Comparison of ENCODE assay signal across 8 mouse cellular contexts in the genomic region with DNA sequence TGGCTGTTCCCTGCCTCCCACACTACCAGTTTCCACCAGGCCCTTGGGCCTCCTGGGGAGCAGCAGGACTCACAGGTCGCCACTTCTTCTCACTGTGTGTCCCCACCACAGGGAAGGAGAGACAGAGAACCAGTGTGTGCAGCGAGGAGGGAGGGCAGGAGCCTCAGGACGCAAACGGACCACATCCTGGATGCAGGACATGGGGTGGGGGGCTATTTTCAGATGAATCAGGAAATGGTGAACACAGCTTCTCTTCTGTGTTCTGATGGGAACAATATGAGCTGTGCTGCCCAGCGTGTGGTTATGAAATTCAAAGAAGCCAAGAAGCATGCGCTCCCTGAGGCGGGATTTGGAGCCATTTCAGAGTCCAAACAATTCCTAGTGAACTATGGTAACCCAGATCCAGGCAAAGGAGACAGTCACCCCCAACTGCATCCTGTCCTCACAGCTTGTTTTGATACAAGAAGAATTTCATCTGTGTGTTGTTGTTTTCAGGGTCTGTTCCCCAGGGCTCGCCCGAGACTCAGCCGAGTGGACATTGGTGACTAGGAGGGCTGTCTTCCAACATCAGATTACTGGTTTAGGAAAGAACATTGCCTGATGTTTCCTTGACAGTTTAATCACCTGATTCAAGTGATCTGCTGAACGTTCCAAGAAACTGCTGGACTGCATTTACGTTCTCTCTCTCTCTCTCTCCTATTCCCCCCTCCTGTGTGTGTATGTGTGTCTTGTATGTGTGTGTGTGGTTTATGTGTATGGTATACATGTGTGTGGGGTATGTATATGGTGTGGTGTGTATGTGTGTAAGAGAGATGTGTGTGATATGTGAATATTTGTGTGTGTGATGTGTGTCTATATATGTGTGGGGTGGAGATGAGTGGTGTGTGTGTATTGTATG. TPM values are rescaled to one million over a fixed set of nuclear protein-coding genes. Genes with fewer than 3 reads are reported as not detected.
DNase-seq lines count a peak whose midpoint lies in the region; ATAC-seq and TF ChIP-seq lines count a peak whose summit lies in the region.
"Not testable (repeated sequence)": the region's sequence is repeated elsewhere in the genome, so short reads cannot be mapped to it uniquely, and the experiment has no call there.

No protein-coding gene starts in this region.

- intact Hi-C loops in gastrocnemius, postnatal 36 days (cut with DNase I); heart, postnatal 36 days (cut with DNase I); left cerebral cortex, adult 2 months (cut with DNase I): not testable (repeated sequence)

- peak; percentile 20; the same call in 1 of the 2 replicates for ATAC-seq in embryonic facial prominence, embryonic 14.5 days (ENCODE audit: low read depth)

- H3K4me3 ChIP-seq in embryonic facial prominence, embryonic 14.5 days (ENCODE audit: low read depth, low read length); left cerebral cortex, adult 2 months: not testable (repeated sequence)

- DNase-seq in adrenal gland, adult (ENCODE audit: inconsistent age in 2 of 2, low spot score in 1 of 2): peak; percentile 18 to 52
- peak; percentile 72 for DNase-seq in embryonic facial prominence, embryonic 14.5 days (ENCODE audit: low spot score)
- peak; percentile 47 to 64 for DNase-seq in gastrocnemius, postnatal 36 days
- peak; percentile 49 to 70 for DNase-seq in heart, postnatal 36 days
- peak; percentile 36 for DNase-seq in kidney, adult 9 months
- DNase-seq in left cerebral cortex, adult 2 months (ENCODE audit: extremely low spot score in 1 of 2, low spot score in 2 of 2): not testable (repeated sequence)
- DNase-seq in lung, postnatal 10 days: peak; percentile 87
- DNase-seq in skeletal muscle tissue, adult 2 months (ENCODE audit: low read depth, low spot score): peak; percentile 65

- H3K9ac ChIP-seq in embryonic facial prominence, embryonic 14.5 days (ENCODE audit: low read depth, low read length): not testable (repeated sequence)

- H3K4me1 ChIP-seq in embryonic facial prominence, embryonic 14.5 days (ENCODE audit: control insufficient read depth, insufficient read depth, low read length): peaks cover 27% of the 10 kb centered on the region

- not testable (repeated sequence) for H3K4me2 ChIP-seq in embryonic facial prominence, embryonic 14.5 days (ENCODE audit: low read depth, low read length)

- TF ChIP-seq CTCF in left cerebral cortex, adult 2 months (IDR thresholded peaks at IDR 0.05): not testable (repeated sequence)

- 20% methylated on average over 11 of the region's 12 CpGs for WGBS in embryonic facial prominence, embryonic 14.5 days

- peak overlapping the region; percentile 87 for H3K27ac ChIP-seq in embryonic facial prominence, embryonic 14.5 days (replicated peaks; ENCODE audit: low read depth, low read length)
- H3K27ac ChIP-seq in left cerebral cortex, adult 2 months: peak overlapping the region; percentile 45; the same call in 1 of the 2 replicates

- not testable (repeated sequence) for H3K36me3 ChIP-seq in embryonic facial prominence, embryonic 14.5 days (ENCODE audit: control insufficient read depth, insufficient read depth, low read length)

- not testable (repeated sequence) for H3K9me3 ChIP-seq in embryonic facial prominence, embryonic 14.5 days (ENCODE audit: control insufficient read depth, low read length)

- H3K27me3 ChIP-seq in embryonic facial prominence, embryonic 14.5 days (replicated peaks; ENCODE audit: control insufficient read depth, insufficient read depth, low read length): not testable (repeated sequence)

RNA-seq across cellular contexts. Expression of a gene that starts 1.9 kb away (rescaled TPM):
- polyA plus RNA-seq in embryonic facial prominence, embryonic 14.5 days (2014; fragmentation: Nextera tagmentation; extraction: Ambion mirVana): 63.0 and 64.0 TPM in 2 replicates
- 10 to 100 TPM; 15.5 to 31.3 TPM for total RNA-seq in gastrocnemius, postnatal 36 days (2021)
- 1 to 10 TPM; 3.8 to 7.2 TPM for total RNA-seq in heart, postnatal 36 days (2021)
- 100 to 1,000 TPM; 125 to 160 TPM for total RNA-seq in left cerebral cortex, adult 2 months (2021)

RNA-seq across cellular contexts. Expression of a gene that starts 41.4 kb away (rescaled TPM):
- 106 TPM in 2 replicates for polyA plus RNA-seq in embryonic facial prominence, embryonic 14.5 days (2014; fragmentation: Nextera tagmentation; extraction: Ambion mirVana)
- 10 to 100 TPM; 68.7 to 77.1 TPM for total RNA-seq in gastrocnemius, postnatal 36 days (2021)
- 10 to 100 TPM; 82.1 to 83.7 TPM for total RNA-seq in heart, postnatal 36 days (2021)
- 100 to 1,000 TPM in 1 of 2 experiments, 10 to 100 TPM in 1; 92.8 to 107 TPM for total RNA-seq in left cerebral cortex, adult 2 months (2021)
